Mouse (Mus musculus): ENCODE results near the gene Ralgapb. TPM values are rescaled to one million over a fixed set of nuclear protein-coding genes. Genes with fewer than 3 reads are reported as not detected.

The Ralgapb gene
- total RNA-seq (2023) = 10 to 100 TPM; 61.3 to 63.8 TPM

GRCm38 (mm10) chr2:158409595-158410021, at the start of gene Ralgapb:
Gene Ralgapb (plus strand): TSS chr2:158409848.

GRCm38 (mm10) chr2:158375443-158376122, 34.1 kb upstream of the Ralgapb start, which contains the start of gene Snhg11:
Gene Snhg11 (plus strand): TSS chr2:158375638.

GRCm38 (mm10) chr2:158501836-158502812, 92.5 kb downstream of the Ralgapb start, which contains the start of gene Adig:
Gene Adig (plus strand): TSS chr2:158502612.

GRCm38 (mm10) chr2:158512528-158512927, 102.9 kb downstream of the Ralgapb start, which contains the start of gene Arhgap40:
Gene Arhgap40 (plus strand): TSS chr2:158512796.

Other genes with a start within 250 kb of the Ralgapb start
- gene D630003M21Rik, start 180.6 kb upstream of the Ralgapb start, total RNA-seq (2023) = not detected
- gene Bpi, start 151.8 kb upstream of the Ralgapb start, total RNA-seq (2023) = not detected
- 1 to 10 TPM; 3.3 to 5.0 TPM for gene Lbp, start 103.4 kb upstream of the Ralgapb start, total RNA-seq (2023)
- not detected for gene Snhg11, start 34.2 kb upstream of the Ralgapb start, total RNA-seq (2023)
- gene Adig, start 92.8 kb downstream of the Ralgapb start, total RNA-seq (2023) = not detected
- not detected for gene Arhgap40, start 102.9 kb downstream of the Ralgapb start, total RNA-seq (2023)
- not detected for gene Slc32a1, start 200.9 kb downstream of the Ralgapb start, total RNA-seq (2023)
- 10 to 100 TPM; 30.8 to 31.0 TPM for gene Actr5, start 215.0 kb downstream of the Ralgapb start, total RNA-seq (2023)